Mouse (Mus musculus): ENCODE measurements around the gene Sprtn. TPM values are rescaled to one million over a fixed set of nuclear protein-coding genes. Genes with fewer than 3 reads are reported as not detected.

The Sprtn gene
- polyA plus RNA-seq, 2 experiments: 11.3 to 16.5 TPM

GRCm38 (mm10) chr8:124917741-124918484 lies 20.2 kb downstream of the Sprtn start:
- TF ChIP-seq POLR2A (IDR thresholded peaks at IDR 0.05; ENCODE audit: borderline replicate concordance, extremely low read depth, insufficient read depth, insufficient read length): no peak
- WGBS: 83% methylated on average over 18 of the region's 18 CpGs
- ATAC-seq (ENCODE audit: low FRiP score, low read depth): no peak

GRCm38 (mm10) chr8:124921369-124922279 lies 23.9 kb downstream of the Sprtn start:
- Histone ChIP-seq H3K36me3 (ENCODE audit: control insufficient read depth, insufficient read depth, low read length) (0 out of 2 replicates have a peak, but pooled peaks cover 5% of the 10 kb centered on the region), H3K4me1 (ENCODE audit: control insufficient read depth, insufficient read depth, low read length) (0 out of 2 replicates have a peak, but pooled peaks cover 3% of the 10 kb centered on the region), H3K9me3 (ENCODE audit: control insufficient read depth, low read length) (no peaks in the 10 kb centered on the region), H3K4me3 (replicated peaks; ENCODE audit: low read length) (no peak overlapping the region), H3K27me3 (ENCODE audit: control insufficient read depth, insufficient read depth, low read length) (no peaks in the 10 kb centered on the region), H3K27ac (replicated peaks; ENCODE audit: low read depth, low read length) (no peak overlapping the region), H3K9ac (ENCODE audit: low read depth, low read length, severe bottlenecking) (no peak overlapping the region), H3K4me2 (replicated peaks; ENCODE audit: low read depth, low read length, severe bottlenecking) (no peak overlapping the region)
- DNase-seq (ENCODE audit: low spot score) (no peak), ATAC-seq (ENCODE audit: low FRiP score, low read depth) (no peak)
- TF ChIP-seq POLR2A (IDR thresholded peaks at IDR 0.05; ENCODE audit: borderline replicate concordance, extremely low read depth, insufficient read depth, insufficient read length): no peak
- 81% methylated on average over 18 of the region's 18 CpGs for WGBS

More at GRCm38 (mm10) chr8:124917741-124918484, 20.2 kb downstream of the Sprtn start:
- H3K4me2 ChIP-seq (replicated peaks; ENCODE audit: low read depth, low read length, severe bottlenecking): no peak overlapping the region
- no peak overlapping the region for H3K9ac ChIP-seq (ENCODE audit: low read depth, low read length, severe bottlenecking)
- no peaks in the 10 kb centered on the region for H3K9me3 ChIP-seq (ENCODE audit: control insufficient read depth, low read length)
- H3K4me1 ChIP-seq (ENCODE audit: control insufficient read depth, insufficient read depth, low read length): no peaks in the 10 kb centered on the region
- no peak overlapping the region for H3K27ac ChIP-seq (replicated peaks; ENCODE audit: low read depth, low read length)
- DNase-seq (ENCODE audit: low spot score): no peak
- H3K4me3 ChIP-seq (replicated peaks; ENCODE audit: low read length): no peak overlapping the region
- H3K27me3 ChIP-seq (ENCODE audit: control insufficient read depth, insufficient read depth, low read length): no peaks in the 10 kb centered on the region
- H3K36me3 ChIP-seq (ENCODE audit: control insufficient read depth, insufficient read depth, low read length): peaks cover 29% of the 10 kb centered on the region

- WGBS: 70% methylated on average over 11 of the region's 11 CpGs
- no peaks in the 10 kb centered on the region for H3K9me3 ChIP-seq (ENCODE audit: control insufficient read depth, low read length)
- H3K4me1 ChIP-seq (ENCODE audit: control insufficient read depth, insufficient read depth, low read length): 0 out of 2 replicates have a peak, but pooled peaks cover 3% of the 10 kb centered on the region
- H3K4me3 ChIP-seq (replicated peaks; ENCODE audit: low read length): no peak overlapping the region
- no peak for TF ChIP-seq POLR2A (IDR thresholded peaks at IDR 0.05; ENCODE audit: borderline replicate concordance, extremely low read depth, insufficient read depth, insufficient read length)
- DNase-seq (ENCODE audit: low spot score) (no peak), ATAC-seq (ENCODE audit: low FRiP score, low read depth) (no peak)
- H3K36me3 ChIP-seq (ENCODE audit: control insufficient read depth, insufficient read depth, low read length): no peaks in the 10 kb centered on the region
- H3K4me2 ChIP-seq (replicated peaks; ENCODE audit: low read depth, low read length, severe bottlenecking): no peak overlapping the region
- H3K27me3 ChIP-seq (ENCODE audit: control insufficient read depth, insufficient read depth, low read length): no peaks in the 10 kb centered on the region
- no peak overlapping the region for H3K9ac ChIP-seq (ENCODE audit: low read depth, low read length, severe bottlenecking)
- no peak overlapping the region for H3K27ac ChIP-seq (replicated peaks; ENCODE audit: low read depth, low read length)
Observed at GRCm38 (mm10) chr8:124922490-124923089, 24.9 kb downstream of the Sprtn start.

GRCm38 (mm10) chr8:124923971-124924652 lies 26.4 kb downstream of the Sprtn start:
- Histone ChIP-seq H3K9me3 (ENCODE audit: control insufficient read depth, low read length) (no peaks in the 10 kb centered on the region), H3K4me3 (replicated peaks; ENCODE audit: low read length) (no peak overlapping the region), H3K4me2 (replicated peaks; ENCODE audit: low read depth, low read length, severe bottlenecking) (no peak overlapping the region), H3K9ac (ENCODE audit: low read depth, low read length, severe bottlenecking) (no peak overlapping the region), H3K36me3 (ENCODE audit: control insufficient read depth, insufficient read depth, low read length) (peaks cover 3% of the 10 kb centered on the region; the same call in 1 of the 2 replicates), H3K27ac (replicated peaks; ENCODE audit: low read depth, low read length) (no peak overlapping the region), H3K4me1 (ENCODE audit: control insufficient read depth, insufficient read depth, low read length) (0 out of 2 replicates have a peak, but pooled peaks cover 3% of the 10 kb centered on the region), H3K27me3 (ENCODE audit: control insufficient read depth, insufficient read depth, low read length) (no peaks in the 10 kb centered on the region)
- DNase-seq (ENCODE audit: low spot score): no peak
- no peak for ATAC-seq (ENCODE audit: low FRiP score, low read depth)
- 84% methylated on average over 15 of the region's 15 CpGs for WGBS
- no peak for TF ChIP-seq POLR2A (IDR thresholded peaks at IDR 0.05; ENCODE audit: borderline replicate concordance, extremely low read depth, insufficient read depth, insufficient read length)
